ENCODE assay signal across 17 mouse cellular contexts in the genomic region with DNA sequence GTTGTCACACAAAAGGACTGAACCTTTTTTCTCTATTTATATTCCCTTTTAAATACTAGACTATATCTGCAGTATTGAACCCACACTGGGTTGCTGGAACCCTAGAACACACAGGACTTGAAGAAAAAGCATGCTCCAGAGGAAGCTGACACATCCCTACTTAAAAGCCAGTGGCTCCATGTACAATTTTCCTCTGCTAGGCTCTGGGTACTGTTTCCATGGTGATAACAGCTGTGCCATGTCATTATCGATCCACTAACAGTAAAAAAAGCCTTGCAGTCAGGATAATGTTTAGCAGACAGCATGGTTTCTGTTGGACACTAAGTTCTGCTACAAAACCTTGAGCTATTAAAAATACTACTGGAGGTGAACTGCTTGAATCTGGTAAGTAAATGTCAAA.
"Had no signal": no experiment of that assay in that cellular context is flagged by ENCODE, and none has a peak within 500 bp of the region (broad histone marks: within the 10 kb centered on the region; RNA-seq: fewer than 3 reads in every experiment).

No protein-coding gene starts in this region.

- H3K27ac ChIP-seq: limb, embryonic 12.5 days; limb, embryonic 15.5 days; liver, embryonic 12.5 days; liver, embryonic 15.5 days; stomach, embryonic 15.5 days had no signal

- H3K4me2 ChIP-seq: limb, embryonic 12.5 days; limb, embryonic 15.5 days; liver, embryonic 12.5 days; liver, embryonic 15.5 days; stomach, embryonic 15.5 days had no signal

- H3K27me3 ChIP-seq: limb, embryonic 12.5 days; limb, embryonic 15.5 days; liver, embryonic 12.5 days; liver, embryonic 15.5 days; stomach, embryonic 15.5 days had no signal

- H3K9me3 ChIP-seq: limb, embryonic 12.5 days; limb, embryonic 15.5 days; liver, embryonic 12.5 days; liver, embryonic 15.5 days; stomach, embryonic 15.5 days had no signal

- ATAC-seq: intestine, embryonic 16.5 days; liver, embryonic 12.5 days had no signal

- H3K36me3 ChIP-seq: limb, embryonic 12.5 days; limb, embryonic 15.5 days; liver, embryonic 12.5 days; liver, embryonic 15.5 days; stomach, embryonic 15.5 days had no signal

- H3K4me1 ChIP-seq: limb, embryonic 12.5 days; limb, embryonic 15.5 days; liver, embryonic 12.5 days; liver, embryonic 15.5 days; stomach, embryonic 15.5 days had no signal

- H3K4me3 ChIP-seq: limb, embryonic 12.5 days; limb, embryonic 15.5 days; liver, embryonic 12.5 days; liver, embryonic 15.5 days; stomach, embryonic 15.5 days had no signal

- DNase-seq: kidney, adult 18-20 months; kidney, adult 9 months; kidney, postnatal 14 days; kidney, postnatal 4 days; left cerebral cortex, postnatal 4 days; lung, adult 2 months; lung, postnatal 14 days; lung, postnatal 4 days; right cerebral cortex, postnatal 25 days; spleen, adult 18-20 months; thymus, postnatal 36 days had no signal

- H3K9ac ChIP-seq: limb, embryonic 12.5 days; limb, embryonic 15.5 days; liver, embryonic 12.5 days; liver, embryonic 15.5 days; stomach, embryonic 15.5 days had no signal
